Mouse (Mus musculus): ENCODE measurements around the gene Samd14. TPM values are rescaled to one million over a fixed set of nuclear protein-coding genes. Genes with fewer than 3 reads are reported as not detected.

Gene Samd14
- polyA plus RNA-seq, 1 experiment, result 460 TPM

DNA sequence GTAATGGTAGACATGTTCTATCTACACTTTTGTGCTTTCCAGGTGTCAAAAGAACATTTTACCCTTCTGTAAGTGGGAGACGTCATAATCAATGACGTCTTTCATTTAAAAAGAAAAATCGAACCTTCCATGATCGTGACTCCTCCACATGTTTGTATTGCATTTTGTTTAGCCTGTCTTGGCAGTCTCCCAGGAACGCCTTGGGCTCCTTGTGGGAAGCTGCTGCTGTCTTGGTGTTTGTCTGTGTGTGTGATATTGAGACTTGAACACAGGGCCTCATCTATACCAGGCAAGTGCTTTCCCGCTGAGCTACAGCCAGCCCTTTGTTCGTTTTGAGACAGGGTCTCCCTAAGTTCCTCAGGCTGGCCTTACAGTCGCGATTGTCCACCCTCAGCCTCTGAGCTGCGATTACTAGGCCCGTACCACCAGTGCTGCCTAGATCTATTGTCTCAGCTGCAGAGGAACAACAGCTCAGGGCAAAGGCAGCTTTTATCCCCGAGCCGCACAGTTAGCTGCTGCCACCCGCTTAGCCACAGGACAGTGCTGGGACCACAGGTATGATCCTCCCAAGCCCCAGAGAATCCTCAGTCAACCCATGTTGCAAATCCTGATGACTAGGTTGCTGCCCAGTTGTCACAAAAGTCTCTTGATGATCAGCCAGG lies 28.6 kb downstream of the Samd14 start:
- no peak for TF ChIP-seq GATA1 (IDR thresholded peaks at IDR 0.05; ENCODE audit: low read length)

GRCm38 (mm10) chr11:95038818-95039655 lies 29.4 kb downstream of the Samd14 start:
- no peak for TF ChIP-seq GATA1 (IDR thresholded peaks at IDR 0.05; ENCODE audit: low read length)

GRCm38 (mm10) chr11:95039766-95040165 lies 30.1 kb downstream of the Samd14 start:
- TF ChIP-seq GATA1 (IDR thresholded peaks at IDR 0.05; ENCODE audit: low read length), result no peak

DNA sequence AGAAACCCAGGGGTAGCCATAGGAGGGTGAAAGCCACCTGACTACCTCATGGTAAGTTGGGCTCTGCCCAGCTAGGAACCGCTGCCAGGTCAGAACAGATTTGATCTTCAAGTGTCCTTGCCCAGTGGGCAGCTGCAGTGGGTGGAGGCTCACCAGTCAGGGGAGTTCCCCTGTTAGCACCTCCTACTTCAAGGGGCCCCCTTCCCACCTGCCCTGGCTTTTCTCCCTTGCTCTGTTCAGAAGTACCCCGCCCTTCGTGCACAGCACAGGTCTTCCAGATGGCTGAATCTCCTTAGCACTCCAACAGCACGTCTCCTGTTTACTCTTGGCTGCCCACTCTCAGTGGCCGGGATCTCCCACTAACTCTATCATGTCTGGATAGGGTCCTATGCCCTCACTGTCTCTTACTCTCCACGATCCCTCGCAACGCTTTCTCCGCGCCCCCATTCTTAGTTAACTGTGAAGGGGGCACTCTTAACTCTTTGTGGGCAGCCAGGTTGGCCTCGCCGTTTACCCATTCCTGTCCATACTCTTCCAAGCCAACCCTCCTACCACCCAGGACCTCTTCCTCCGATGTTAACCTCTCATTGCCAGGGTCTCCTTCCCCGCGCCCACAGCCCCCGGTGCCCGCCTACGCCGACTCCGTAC lies 30.9 kb downstream of the Samd14 start:
- TF ChIP-seq GATA1 (IDR thresholded peaks at IDR 0.05; ENCODE audit: low read length), result no peak

DNA sequence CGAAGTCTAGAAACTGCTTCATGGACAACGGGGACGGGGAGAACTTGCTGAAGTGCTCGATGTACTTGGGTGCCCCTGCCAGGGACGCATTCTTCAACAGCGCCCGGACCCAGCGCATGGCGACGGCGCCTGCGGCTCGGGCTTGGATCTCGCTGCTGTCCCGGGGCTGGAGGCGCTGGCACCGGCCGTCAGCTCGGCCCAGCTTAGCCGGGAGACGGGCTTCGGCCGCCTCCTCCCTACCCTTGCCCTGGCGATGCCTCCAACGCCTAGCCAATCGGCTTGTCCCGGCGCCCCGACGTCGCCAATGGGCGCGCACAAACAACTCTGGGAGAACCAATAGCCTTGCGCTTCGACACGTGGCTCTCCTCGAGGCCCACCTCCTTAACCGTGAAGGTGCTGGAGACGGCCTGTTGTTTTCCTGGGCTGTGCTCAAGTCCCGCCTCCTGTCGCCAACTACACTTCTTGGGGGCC lies 31.5 kb downstream of the Samd14 start, which contains the start of gene Pdk2:
TSS of gene Pdk2 (minus strand) at position 216 of the 471 bp plus-strand sequence.
- TF ChIP-seq GATA1 (IDR thresholded peaks at IDR 0.05; ENCODE audit: low read length), result no peak

GRCm38 (mm10) chr11:95042096-95042495 lies 32.4 kb downstream of the Samd14 start:
- TF ChIP-seq GATA1 (IDR thresholded peaks at IDR 0.05; ENCODE audit: low read length), result no peak

DNA sequence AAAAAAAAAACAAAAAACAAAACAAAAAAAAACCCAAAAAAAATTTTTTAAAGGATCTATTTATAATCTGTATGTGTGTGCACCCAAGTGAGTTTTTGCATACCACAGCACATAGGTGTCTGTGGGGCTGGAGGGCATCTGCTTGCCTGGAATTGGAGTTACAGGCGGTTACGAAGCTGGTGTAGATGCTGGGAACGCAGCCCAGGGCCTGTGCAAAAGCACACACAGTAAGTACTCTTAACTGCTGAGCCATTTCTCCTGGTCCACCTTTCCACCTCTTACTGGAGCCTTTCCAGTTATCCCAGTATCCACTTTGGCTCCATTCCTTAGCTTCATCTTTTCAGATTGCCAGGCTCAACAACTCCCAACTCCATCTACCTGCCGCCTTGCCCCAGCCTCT lies 33.4 kb downstream of the Samd14 start:
- TF ChIP-seq GATA1 (IDR thresholded peaks at IDR 0.05; ENCODE audit: low read length), result no peak

DNA sequence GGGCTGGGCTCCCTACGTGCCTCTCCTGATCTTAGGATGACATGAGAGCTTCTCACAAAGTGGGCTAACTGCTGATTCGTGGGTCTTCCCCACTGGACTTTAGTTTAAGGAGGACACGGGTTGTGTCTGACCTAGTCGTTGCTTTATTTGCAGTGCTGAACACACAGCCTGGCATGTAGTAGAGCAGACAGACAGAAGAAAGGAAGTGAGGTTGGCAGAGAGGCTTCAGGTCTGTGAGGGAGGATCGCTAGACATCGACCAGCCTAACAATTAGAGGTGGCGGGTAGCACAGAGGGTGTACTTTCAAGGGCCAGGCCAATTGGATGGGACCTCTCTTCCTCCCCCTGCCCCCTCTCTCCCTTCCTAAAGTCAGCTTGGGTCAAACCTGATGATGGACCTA lies 33.9 kb downstream of the Samd14 start:
- TF ChIP-seq GATA1 (IDR thresholded peaks at IDR 0.05; ENCODE audit: low read length), result no peak

DNA sequence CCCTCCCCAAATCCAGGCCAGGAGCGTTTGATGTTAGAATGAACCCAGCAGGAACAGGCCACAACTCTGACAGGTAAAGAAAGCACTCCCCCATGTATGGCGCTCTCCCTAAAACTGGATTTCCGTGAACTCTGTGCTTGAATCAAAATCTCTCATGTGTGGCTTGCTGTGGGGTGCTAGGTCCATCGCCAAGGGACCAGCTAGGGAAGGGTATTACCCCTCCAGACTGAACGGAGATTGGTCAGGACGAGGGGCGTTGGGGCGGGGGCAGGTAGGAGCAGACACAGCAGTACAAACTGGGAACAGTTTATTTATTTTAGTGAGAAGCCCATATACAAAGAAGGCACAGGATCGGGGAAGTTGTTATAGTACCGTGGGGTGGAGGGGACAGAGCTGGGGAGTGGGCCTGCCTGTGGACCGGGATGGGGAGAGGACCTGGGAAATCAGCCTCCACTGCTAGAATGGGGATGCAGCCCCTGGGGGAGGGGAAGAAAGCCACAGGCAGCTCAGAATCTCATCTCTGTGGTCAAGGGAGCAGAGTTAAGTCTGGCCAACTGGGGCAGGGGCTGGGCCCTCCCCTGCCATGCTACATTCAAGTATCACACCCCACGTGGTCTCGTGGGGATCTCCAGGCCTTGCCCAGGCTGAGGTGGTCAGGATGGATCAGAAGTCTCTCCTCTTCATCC lies 34.6 kb downstream of the Samd14 start:
- no peak for TF ChIP-seq GATA1 (IDR thresholded peaks at IDR 0.05; ENCODE audit: low read length)

- TF ChIP-seq GATA1 (IDR thresholded peaks at IDR 0.05; ENCODE audit: low read length), result no peak
Observed at GRCm38 (mm10) chr11:95046980-95047680, 37.5 kb downstream of the Samd14 start.

DNA sequence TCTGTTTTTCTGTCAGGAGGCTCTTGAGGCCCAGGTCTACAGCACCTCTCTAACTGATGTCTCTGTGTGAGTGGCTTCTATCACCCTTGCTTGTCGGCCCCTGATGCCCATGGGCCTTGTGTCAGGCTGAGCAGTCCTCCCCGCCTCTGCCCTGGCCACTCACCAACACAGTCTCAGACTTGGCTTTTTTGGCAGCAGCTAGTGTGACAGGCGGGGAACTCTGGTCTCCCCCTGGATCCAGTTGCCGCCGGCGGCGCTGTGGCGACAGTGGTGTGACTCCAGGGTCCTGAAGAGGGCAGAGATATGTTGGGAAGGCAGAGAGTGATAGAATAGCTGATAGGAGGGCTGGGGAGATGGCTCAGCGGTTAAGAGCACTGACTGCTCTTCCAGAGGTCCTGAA lies 43.4 kb downstream of the Samd14 start:
- no peak for TF ChIP-seq GATA1 (IDR thresholded peaks at IDR 0.05; ENCODE audit: low read length)

DNA sequence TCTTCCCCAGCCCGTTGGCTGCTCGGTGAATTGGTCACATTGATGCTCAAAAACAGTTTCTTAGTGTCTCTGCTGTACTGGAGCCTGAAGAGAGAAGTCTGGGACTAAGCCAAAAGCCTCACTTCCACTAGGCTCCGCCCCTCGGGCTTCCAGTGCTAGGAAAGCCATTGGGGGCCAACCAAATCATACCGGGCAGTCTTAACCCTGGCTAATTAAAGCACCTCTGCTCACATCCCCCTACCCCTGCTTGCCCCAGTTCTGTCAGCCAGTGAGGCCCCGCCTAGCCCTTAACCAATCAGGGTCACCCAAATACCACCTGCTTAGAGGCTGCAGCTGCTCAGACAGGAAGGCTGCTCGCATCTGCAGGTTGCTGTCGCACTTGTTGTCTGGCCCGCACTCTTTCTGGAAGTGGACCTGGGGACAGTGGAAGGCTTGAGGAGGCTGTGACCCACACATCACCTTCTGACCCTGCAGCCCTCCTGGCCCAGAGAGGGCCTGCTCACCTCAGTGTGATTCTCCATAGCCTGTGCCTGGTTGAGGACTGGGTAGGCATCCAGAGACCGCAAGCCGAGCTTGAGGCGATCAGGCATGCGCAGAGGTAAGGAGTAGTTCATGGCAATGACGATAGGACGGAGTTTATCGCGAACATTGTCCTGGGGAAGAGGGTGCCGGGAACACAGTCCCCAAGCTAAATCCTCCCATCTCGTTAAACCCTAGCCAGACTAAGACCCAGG lies 47.3 kb downstream of the Samd14 start:
- TF ChIP-seq GATA1 (IDR thresholded peaks at IDR 0.05; ENCODE audit: low read length), result no peak

DNA sequence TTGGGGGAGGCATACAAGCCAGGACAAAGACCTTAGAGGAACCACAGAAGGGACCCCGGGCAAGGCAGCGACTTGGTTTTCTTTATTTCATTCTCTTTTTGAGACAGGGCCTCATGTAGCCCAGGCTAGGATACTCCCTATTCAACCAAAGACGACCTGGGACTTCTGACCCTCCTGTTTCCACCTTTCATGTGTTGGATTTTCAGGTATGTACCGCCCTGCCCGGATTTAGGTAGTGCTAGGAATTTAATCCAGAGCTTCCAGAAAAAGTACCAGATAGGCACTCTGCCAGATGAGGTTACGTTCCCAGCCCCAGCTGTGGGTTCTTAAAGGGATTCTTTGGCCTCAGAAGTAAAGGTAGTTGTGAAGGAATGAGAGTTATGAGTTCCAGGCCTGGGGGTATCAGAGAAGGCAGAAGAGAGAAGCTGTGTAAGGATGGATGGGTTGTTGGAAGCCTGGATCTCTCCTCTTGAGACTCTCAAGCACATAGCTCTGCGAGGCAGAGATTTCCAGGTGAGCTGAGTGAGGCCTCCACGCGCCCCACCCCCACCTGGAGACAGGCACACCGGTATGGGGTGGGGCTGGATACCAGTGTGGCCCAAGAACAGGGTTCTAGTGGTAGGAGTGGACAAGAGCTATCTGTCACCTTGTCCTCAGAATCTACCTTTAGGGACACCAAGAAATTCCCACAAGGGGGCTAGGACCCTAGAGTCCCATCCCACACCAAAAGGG lies 59.7 kb downstream of the Samd14 start:
- TF ChIP-seq GATA1 (IDR thresholded peaks at IDR 0.05; ENCODE audit: low read length), result no peak

All from G1E-ER4 (cell line).